Mouse (Mus musculus) G1E (cell line): Measurements from ENCODE around the gene Sfxn5. TPM values are rescaled to one million over a fixed set of nuclear protein-coding genes. Genes with fewer than 3 reads are reported as not detected.

Source experiments
- ATAC-seq: 2 replicates; pipeline ENCODE4 v1.8.0; 2016; ENCODE audit warnings: mild to moderate bottlenecking; ENCODE audit not compliant: insufficient number of reproducible peaks, poor library complexity, low FRiP score, severe bottlenecking; ENCODE audit errors: extremely low read depth
- DNase-seq: peaks from one replicate; pipeline ENCODE4 v3.0.0; 2012; ENCODE audit warnings: low spot score
- H3K27me3 ChIP-seq: 2 replicates; pipeline ENCODE4 v1.6.1; 2012; ENCODE audit warnings: mild to moderate bottlenecking, low read length, inconsistent platforms; ENCODE audit not compliant: insufficient read depth
- H3K36me3 ChIP-seq: replicated peaks from 2 replicates; pipeline ENCODE3; 2012; ENCODE audit warnings: mild to moderate bottlenecking, inconsistent platforms
- H3K4me1 ChIP-seq: 2 replicates; pipeline ENCODE4 v1.6.1; 2012; ENCODE audit warnings: low read depth, low read length, inconsistent platforms, mixed read lengths; ENCODE audit not compliant: insufficient read depth
- H3K4me3 ChIP-seq: 2 replicates; pipeline ENCODE4 v1.5.1; 2012; ENCODE audit warnings: low read depth, mild to moderate bottlenecking, inconsistent platforms, low read length, moderate library complexity, mixed read lengths
- H3K9me3 ChIP-seq: replicated peaks from 2 replicates; pipeline ENCODE4 v1.6.1; 2012; ENCODE audit warnings: inconsistent platforms
- CTCF ChIP-seq: IDR thresholded peaks from 2 replicates; pipeline ENCODE4 v1.5.1; 2012; ENCODE audit warnings: low read depth, low read length, inconsistent platforms, mixed read lengths
- GATA1 ChIP-seq: IDR thresholded peaks from 2 replicates; pipeline ENCODE4 v1.6.1; 2012; ENCODE audit warnings: borderline replicate concordance, low read length, inconsistent platforms, mixed read lengths
- GATA2 ChIP-seq: IDR thresholded peaks from 2 replicates; pipeline ENCODE4 v1.6.1; 2012; ENCODE audit warnings: low read depth, low read length, inconsistent platforms, borderline replicate concordance
- POLR2AphosphoS5 ChIP-seq: IDR thresholded peaks from 2 replicates; pipeline ENCODE4 v1.6.1; 2012; ENCODE audit warnings: low read depth, low read length, inconsistent platforms; ENCODE audit not compliant: insufficient replicate concordance
- TAL1 ChIP-seq: conservative IDR thresholded peaks from 2 replicates; pipeline ENCODE4 v1.6.1; 2012; ENCODE audit warnings: low read depth, low read length, inconsistent platforms, mixed read lengths
- polyA plus RNA-seq: library from polyadenylated mRNA; stranded (reverse); fragments of >175 nt; gene quantifications from 2 replicates; pipeline ENCODE4 v1.2.3, GENCODE M21; 2012
- total RNA-seq, 2 experiments: library from RNA; stranded (forward) in 1 of 2; stranded (reverse) in 1 of 2; fragments of 200-1000 nt in 1 of 2; fragments of >200 nt in 1 of 2; fragmentation: Nextera tagmentation in 1 of 2; gene quantifications; 2 replicates each; pipeline ENCODE4 v1.2.3; 2014 to 2017

Sfxn5 gene
- total and polyA plus RNA-seq, 3 experiments, result 0.04 to 0.38 TPM; not detected in 1

DNA sequence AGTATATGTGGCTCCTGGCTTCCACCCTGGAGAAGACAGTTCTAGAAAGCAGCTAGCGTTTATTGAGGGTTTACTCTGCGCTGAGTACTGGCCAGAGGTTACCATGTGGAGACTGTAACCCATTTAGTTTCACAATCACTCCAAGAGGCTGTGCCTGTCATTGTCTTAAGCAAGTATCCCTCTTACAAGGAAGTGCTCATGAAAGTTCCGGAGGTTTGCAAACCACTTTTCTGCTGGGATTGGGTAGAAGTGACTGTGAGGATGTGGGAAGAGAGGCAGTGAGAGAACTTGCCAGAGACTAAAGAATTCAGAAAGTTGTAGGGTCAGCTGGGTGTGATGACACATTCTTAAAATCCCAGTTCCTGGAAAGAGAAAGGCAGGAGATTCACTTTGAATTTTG lies 149.3 kb downstream of the Sfxn5 start:
- no peak for DNase-seq
- Histone ChIP-seq H3K4me3 (no peak overlapping the region), H3K4me1 (no peaks in the 10 kb centered on the region), H3K36me3 (no peaks in the 10 kb centered on the region), H3K9me3 (no peaks in the 10 kb centered on the region), H3K27me3 (peaks cover 36% of the 10 kb centered on the region)
- ATAC-seq, result no peak
- no peak for TF ChIP-seq POLR2AphosphoS5
- TF ChIP-seq CTCF, result no peak
- no peak for TF ChIP-seq GATA2
- TF ChIP-seq TAL1, result no peak
- TF ChIP-seq GATA1, result no peak

DNA sequence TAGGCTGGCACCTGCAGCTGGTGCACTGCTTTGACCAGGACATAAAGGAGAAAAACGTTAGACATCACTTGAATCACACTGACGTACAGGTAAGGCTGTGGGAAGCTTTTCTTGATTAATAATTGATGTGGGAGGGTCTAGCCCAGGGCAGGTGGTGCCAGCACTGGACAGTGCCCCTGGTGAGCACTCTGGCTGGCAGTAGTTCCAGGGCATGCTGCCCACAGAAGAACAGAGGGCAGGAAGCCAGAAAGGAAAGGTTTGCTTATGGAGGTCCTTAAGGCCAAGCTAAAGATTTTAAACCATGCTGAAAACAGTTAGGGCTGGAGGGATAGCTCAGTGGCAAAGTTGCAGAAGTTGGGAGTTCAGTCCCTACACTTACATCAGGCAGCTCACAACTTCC lies 153.2 kb downstream of the Sfxn5 start:
- TF ChIP-seq GATA2 (no peak), TAL1 (no peak), POLR2AphosphoS5 (no peak), CTCF (no peak), GATA1 (no peak)
- no peak for DNase-seq
- no peak overlapping the region for H3K4me3 ChIP-seq

DNA sequence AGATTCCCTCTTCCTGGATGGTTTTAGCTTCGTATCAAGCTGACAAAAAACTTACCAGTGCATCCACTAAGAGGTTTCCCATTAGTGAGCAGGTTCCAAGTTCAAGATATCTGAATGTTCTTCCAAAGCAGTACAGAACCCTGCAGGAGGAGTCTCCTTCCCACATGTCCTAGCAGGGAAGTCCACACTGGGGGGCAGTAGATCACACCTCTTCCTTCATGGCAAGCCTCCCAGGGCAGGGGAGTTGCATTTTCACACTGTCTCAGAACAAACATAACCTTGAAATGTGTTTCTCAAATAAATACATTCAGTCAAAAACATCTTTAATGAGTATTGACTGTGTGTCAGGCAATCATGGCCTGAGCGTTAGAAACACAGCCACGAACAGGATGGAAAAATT lies 153.7 kb downstream of the Sfxn5 start:
- Histone ChIP-seq H3K9me3 (no peaks in the 10 kb centered on the region), H3K4me1 (no peaks in the 10 kb centered on the region), H3K27me3 (peaks cover 6% of the 10 kb centered on the region; the same call in 1 of the 2 replicates), H3K36me3 (no peaks in the 10 kb centered on the region), H3K4me3 (no peak overlapping the region)
- DNase-seq, result no peak
- ATAC-seq, result no peak
- TF ChIP-seq GATA2 (no peak), POLR2AphosphoS5 (no peak), TAL1 (no peak)

More for the DNA sequence above, 153.2 kb downstream of the Sfxn5 start:
- peaks cover 6% of the 10 kb centered on the region; the same call in 1 of the 2 replicates for H3K27me3 ChIP-seq
- H3K9me3 ChIP-seq, result no peaks in the 10 kb centered on the region
- no peak for ATAC-seq
- no peaks in the 10 kb centered on the region for H3K36me3 ChIP-seq
- no peaks in the 10 kb centered on the region for H3K4me1 ChIP-seq

DNA sequence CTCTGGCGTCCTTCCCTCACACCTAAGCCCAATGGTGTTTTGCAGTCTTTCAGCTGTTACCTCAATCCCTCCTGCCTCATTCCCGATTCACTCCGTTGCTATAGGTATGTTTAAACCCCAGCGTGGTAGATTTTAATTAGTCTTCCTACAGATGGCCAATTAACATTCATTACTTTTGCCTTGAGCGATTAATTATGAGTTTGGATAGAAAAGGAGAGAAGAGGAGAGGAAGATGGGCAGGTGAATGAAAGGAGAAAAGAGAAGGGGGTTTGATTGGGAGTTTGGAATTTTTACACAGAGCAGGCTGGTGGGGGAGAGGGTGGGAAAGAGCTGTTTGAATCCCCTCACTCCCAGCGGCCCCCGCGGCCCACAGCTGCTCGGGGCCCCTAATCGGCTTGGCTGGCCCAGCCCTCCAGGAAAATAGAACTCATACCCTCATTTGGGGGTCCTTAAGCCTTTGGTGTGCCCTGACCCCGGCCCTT lies 167.7 kb downstream of the Sfxn5 start:
- no peaks in the 10 kb centered on the region for H3K4me1 ChIP-seq
- peaks cover 15% of the 10 kb centered on the region for H3K27me3 ChIP-seq
- TF ChIP-seq CTCF, result no peak
- TF ChIP-seq GATA1, result no peak
- no peak for TF ChIP-seq TAL1
- no peak for TF ChIP-seq GATA2
- ATAC-seq (no peak), DNase-seq (no peak)
- no peaks in the 10 kb centered on the region for H3K36me3 ChIP-seq
- no peak overlapping the region for H3K4me3 ChIP-seq
- no peaks in the 10 kb centered on the region for H3K9me3 ChIP-seq

Other genes with a start within 250 kb of the Sfxn5 start
- 5.1 and 8.3 TPM in 2 replicates for gene Spr, start 195.7 kb downstream of the Sfxn5 start, total RNA-seq (2014; fragmentation: Nextera tagmentation)
- 25.0 and 25.2 TPM in 2 replicates for gene Spr, start 195.7 kb downstream of the Sfxn5 start, total RNA-seq (2017)
- 52.7 and 54.4 TPM in 2 replicates for gene Spr, start 195.7 kb downstream of the Sfxn5 start, polyA plus RNA-seq
- not detected in 2 replicates for gene Emx1, start 146.0 kb downstream of the Sfxn5 start, total RNA-seq (2014; fragmentation: Nextera tagmentation)
- not detected in 2 replicates for gene Emx1, start 146.0 kb downstream of the Sfxn5 start, total RNA-seq (2017)
- not detected in 2 replicates for gene Emx1, start 146.0 kb downstream of the Sfxn5 start, polyA plus RNA-seq
- not detected in 2 replicates for gene Rab11fip5, start 41.2 kb upstream of the Sfxn5 start, total RNA-seq (2014; fragmentation: Nextera tagmentation)
- gene Rab11fip5, start 41.2 kb upstream of the Sfxn5 start, total RNA-seq (2017), result 0.27 TPM in 1 of 2 replicates, not detected in the other
- not detected in 2 replicates for gene Rab11fip5, start 41.2 kb upstream of the Sfxn5 start, polyA plus RNA-seq
- not detected in 2 replicates for gene Noto, start 90.5 kb upstream of the Sfxn5 start, total RNA-seq (2014; fragmentation: Nextera tagmentation)
- gene Noto, start 90.5 kb upstream of the Sfxn5 start, total RNA-seq (2017), result 0.11 TPM in 1 of 2 replicates, not detected in the other
- gene Noto, start 90.5 kb upstream of the Sfxn5 start, polyA plus RNA-seq, result not detected in 2 replicates
- 33.1 and 38.3 TPM in 2 replicates for gene Smyd5, start 98.6 kb upstream of the Sfxn5 start, total RNA-seq (2014; fragmentation: Nextera tagmentation)
- gene Smyd5, start 98.6 kb upstream of the Sfxn5 start, total RNA-seq (2017), result 35.9 and 40.0 TPM in 2 replicates
- 10.6 and 36.7 TPM in 2 replicates for gene Smyd5, start 98.6 kb upstream of the Sfxn5 start, polyA plus RNA-seq
- gene Cct7, start 118.1 kb upstream of the Sfxn5 start, total RNA-seq (2014; fragmentation: Nextera tagmentation), result 221 and 228 TPM in 2 replicates
- 281 and 287 TPM in 2 replicates for gene Cct7, start 118.1 kb upstream of the Sfxn5 start, total RNA-seq (2017)
- gene Cct7, start 118.1 kb upstream of the Sfxn5 start, polyA plus RNA-seq, result 56.6 and 84.3 TPM in 2 replicates
- gene Pradc1, start 118.5 kb upstream of the Sfxn5 start, total RNA-seq (2014; fragmentation: Nextera tagmentation), result 18.0 and 27.5 TPM in 2 replicates
- 11.9 and 14.5 TPM in 2 replicates for gene Pradc1, start 118.5 kb upstream of the Sfxn5 start, total RNA-seq (2017)
- 31.8 and 45.1 TPM in 2 replicates for gene Pradc1, start 118.5 kb upstream of the Sfxn5 start, polyA plus RNA-seq
- gene Fbxo41, start 169.6 kb upstream of the Sfxn5 start, total RNA-seq (2014; fragmentation: Nextera tagmentation), result not detected in 2 replicates
- under 0.01 and 0.05 TPM in 2 replicates for gene Fbxo41, start 169.6 kb upstream of the Sfxn5 start, total RNA-seq (2017)
- not detected in 2 replicates for gene Fbxo41, start 169.6 kb upstream of the Sfxn5 start, polyA plus RNA-seq
- gene Egr4, start 180.2 kb upstream of the Sfxn5 start, total RNA-seq (2014; fragmentation: Nextera tagmentation), result not detected in 2 replicates
- gene Egr4, start 180.2 kb upstream of the Sfxn5 start, total RNA-seq (2017), result not detected in 2 replicates
- not detected in 2 replicates for gene Egr4, start 180.2 kb upstream of the Sfxn5 start, polyA plus RNA-seq